Mouse (Mus musculus): ENCODE results near the gene Cenpm. TPM values are rescaled to one million over a fixed set of nuclear protein-coding genes. Genes with fewer than 3 reads are reported as not detected.

The Cenpm gene
- polyA plus RNA-seq, 1 experiment from 2014 or later: 60.9 TPM

DNA sequence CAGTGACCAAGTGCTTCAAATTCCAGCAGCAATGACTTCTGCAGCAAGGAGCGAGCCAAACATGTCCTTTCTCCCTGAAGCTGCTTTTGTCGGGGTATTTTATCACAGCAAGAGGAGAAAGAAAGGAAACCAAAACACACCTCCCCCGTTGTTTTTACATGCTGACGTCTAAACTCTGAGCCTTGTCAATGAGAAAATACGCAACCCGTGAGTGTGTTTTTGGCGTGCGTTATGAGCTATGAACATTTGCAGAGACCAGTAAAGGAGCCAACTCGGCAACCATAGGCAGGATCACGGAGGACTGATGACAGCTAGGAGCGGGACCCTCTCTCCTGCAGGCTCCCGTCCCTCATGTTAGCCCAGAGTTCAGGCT, 820 bp downstream of the Cenpm start:
- Histone ChIP-seq H3K9ac (peak overlapping the region; percentile 73), H3K9me3 (replicated peaks) (no peaks in the 10 kb centered on the region), H3K27me3 (no peaks in the 10 kb centered on the region), H3K4me3 (replicated peaks) (peak overlapping the region; percentile 85), H3K36me3 (no peaks in the 10 kb centered on the region), H3K4me1 (peaks cover 14% of the 10 kb centered on the region; the same call in 1 of the 2 replicates), H3K4me2 (replicated peaks) (peak overlapping the region; percentile 95), H3K27ac (replicated peaks) (0 out of 2 replicates have a peak overlapping the region, but pooled peaks have one; percentile 80)
- 2% methylated on average over 12 of the region's 12 CpGs for WGBS
- ATAC-seq (ENCODE audit: insufficient number of reproducible peaks, low FRiP score, low TSS enrichment, low read depth): no peak

DNA sequence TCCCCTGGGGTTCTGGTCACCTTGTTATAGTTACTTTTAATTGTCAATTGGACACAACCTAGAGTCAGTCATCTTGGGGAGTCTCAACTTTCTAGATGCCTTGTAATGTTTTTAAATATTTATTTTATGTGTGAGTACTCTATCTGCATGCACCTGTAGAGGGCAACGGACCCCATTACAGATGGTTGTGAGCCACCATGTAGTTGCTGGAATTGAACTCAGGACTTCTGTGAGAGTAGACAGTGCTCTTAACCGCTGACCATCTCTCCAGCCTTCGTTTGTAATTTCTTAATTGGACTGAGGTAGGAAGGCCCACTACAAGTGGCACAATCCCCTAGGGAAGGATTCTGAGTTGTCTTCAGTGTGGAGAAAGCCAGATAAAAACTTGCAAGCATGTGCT, 1.2 kb downstream of the Cenpm start:
- Histone ChIP-seq H3K4me1 (peaks cover 14% of the 10 kb centered on the region; the same call in 1 of the 2 replicates), H3K4me3 (replicated peaks) (peak overlapping the region; percentile 85), H3K27ac (replicated peaks) (0 out of 2 replicates have a peak overlapping the region, but pooled peaks have one; percentile 80), H3K9ac (0 out of 2 replicates have a peak overlapping the region, but pooled peaks have one; percentile 73), H3K4me2 (replicated peaks) (peak overlapping the region; percentile 95), H3K9me3 (replicated peaks) (no peaks in the 10 kb centered on the region), H3K36me3 (0 out of 2 replicates have a peak, but pooled peaks cover 4% of the 10 kb centered on the region), H3K27me3 (no peaks in the 10 kb centered on the region)
- ATAC-seq (ENCODE audit: insufficient number of reproducible peaks, low FRiP score, low TSS enrichment, low read depth): no peak
- WGBS: 67% methylated on average over 3 of the region's 3 CpGs

DNA sequence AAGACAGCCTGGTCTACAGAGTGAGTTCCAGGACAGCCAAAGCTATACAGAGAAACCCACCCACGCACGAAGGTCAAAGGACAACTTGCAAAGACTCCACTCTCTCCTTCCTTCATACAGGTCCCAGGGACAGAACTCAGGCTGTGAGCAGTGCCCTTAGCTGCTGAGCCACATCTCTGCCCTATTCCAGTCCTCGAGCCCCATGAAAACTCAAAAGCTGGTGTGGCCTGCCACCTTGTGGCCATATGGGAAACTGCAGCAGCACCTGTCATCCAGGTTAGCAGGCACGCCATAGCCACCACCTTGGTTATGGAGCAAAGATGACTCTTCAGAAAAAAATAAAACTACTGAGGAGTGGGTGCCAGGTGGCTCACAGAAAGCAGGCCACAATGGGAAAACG, 8.0 kb downstream of the Cenpm start:
- Histone ChIP-seq H3K9me3 (replicated peaks) (no peaks in the 10 kb centered on the region), H3K27ac (replicated peaks) (no peak overlapping the region), H3K4me2 (replicated peaks) (no peak overlapping the region), H3K36me3 (peaks cover 18% of the 10 kb centered on the region), H3K4me3 (replicated peaks) (no peak overlapping the region), H3K9ac (no peak overlapping the region), H3K4me1 (no peaks in the 10 kb centered on the region), H3K27me3 (no peaks in the 10 kb centered on the region)
- 18% methylated on average over 5 of the region's 5 CpGs for WGBS
- ATAC-seq (ENCODE audit: insufficient number of reproducible peaks, low FRiP score, low TSS enrichment, low read depth): 0 out of 2 replicates have a peak, but pooled peaks have one; percentile 68

DNA sequence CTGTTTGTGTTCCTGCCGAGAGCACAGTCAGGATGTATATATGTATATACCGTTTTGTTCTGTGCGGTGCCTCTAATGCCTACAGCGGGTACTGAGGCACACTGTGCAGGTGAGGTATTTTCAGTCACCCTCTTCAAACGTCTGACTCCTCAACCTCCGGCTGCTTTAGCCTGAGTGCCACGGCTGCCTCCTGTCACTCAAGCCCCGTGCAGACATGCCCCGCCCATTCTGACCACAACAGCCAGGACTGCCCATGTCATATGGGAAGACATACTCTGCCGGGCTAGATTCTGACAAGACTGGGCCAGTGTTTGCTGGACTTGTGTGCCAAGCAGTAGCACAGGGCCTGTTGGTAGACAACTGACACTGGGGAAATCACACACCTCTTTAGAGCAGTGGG, 8.9 kb downstream of the Cenpm start:
- no peak for ATAC-seq (ENCODE audit: insufficient number of reproducible peaks, low FRiP score, low TSS enrichment, low read depth)
- 54% methylated on average over 10 of the region's 10 CpGs for WGBS
- Histone ChIP-seq H3K27ac (replicated peaks) (no peak overlapping the region), H3K4me3 (replicated peaks) (no peak overlapping the region), H3K27me3 (no peaks in the 10 kb centered on the region), H3K4me2 (replicated peaks) (no peak overlapping the region), H3K9ac (no peak overlapping the region), H3K9me3 (replicated peaks) (no peaks in the 10 kb centered on the region), H3K4me1 (no peaks in the 10 kb centered on the region), H3K36me3 (peaks cover 18% of the 10 kb centered on the region)

DNA sequence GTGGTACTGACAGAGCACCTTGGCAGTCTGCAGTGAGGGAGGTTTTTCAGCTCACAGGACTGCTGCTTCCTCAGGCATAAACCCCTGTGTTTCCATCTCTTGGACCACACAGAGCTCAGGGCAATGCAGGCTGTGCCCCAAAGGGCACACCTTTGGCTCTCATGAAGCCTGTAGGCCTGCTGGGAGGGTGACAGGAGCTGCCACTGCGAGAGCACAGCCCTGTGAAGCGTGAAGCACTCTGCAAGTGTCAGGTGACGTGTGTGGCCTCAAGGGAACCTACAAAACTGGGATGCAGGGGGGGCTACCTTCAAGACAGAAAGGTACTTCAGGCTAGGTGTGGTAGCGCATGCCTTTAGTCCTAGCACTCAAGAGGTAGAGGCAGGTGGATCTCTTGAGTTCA, 11.9 kb downstream of the Cenpm start:
- H3K27me3 ChIP-seq: no peaks in the 10 kb centered on the region
- 0 out of 2 replicates have a peak, but pooled peaks cover 7% of the 10 kb centered on the region for H3K4me1 ChIP-seq
- H3K4me2 ChIP-seq (replicated peaks): no peak overlapping the region
- H3K9me3 ChIP-seq (replicated peaks): no peaks in the 10 kb centered on the region
- H3K36me3 ChIP-seq: peaks cover 10% of the 10 kb centered on the region
- H3K27ac ChIP-seq (replicated peaks): no peak overlapping the region
- WGBS: 64% methylated on average over 4 of the region's 4 CpGs
- no peak overlapping the region for H3K4me3 ChIP-seq (replicated peaks)
- no peak for ATAC-seq (ENCODE audit: insufficient number of reproducible peaks, low FRiP score, low TSS enrichment, low read depth)
- no peak overlapping the region for H3K9ac ChIP-seq

DNA sequence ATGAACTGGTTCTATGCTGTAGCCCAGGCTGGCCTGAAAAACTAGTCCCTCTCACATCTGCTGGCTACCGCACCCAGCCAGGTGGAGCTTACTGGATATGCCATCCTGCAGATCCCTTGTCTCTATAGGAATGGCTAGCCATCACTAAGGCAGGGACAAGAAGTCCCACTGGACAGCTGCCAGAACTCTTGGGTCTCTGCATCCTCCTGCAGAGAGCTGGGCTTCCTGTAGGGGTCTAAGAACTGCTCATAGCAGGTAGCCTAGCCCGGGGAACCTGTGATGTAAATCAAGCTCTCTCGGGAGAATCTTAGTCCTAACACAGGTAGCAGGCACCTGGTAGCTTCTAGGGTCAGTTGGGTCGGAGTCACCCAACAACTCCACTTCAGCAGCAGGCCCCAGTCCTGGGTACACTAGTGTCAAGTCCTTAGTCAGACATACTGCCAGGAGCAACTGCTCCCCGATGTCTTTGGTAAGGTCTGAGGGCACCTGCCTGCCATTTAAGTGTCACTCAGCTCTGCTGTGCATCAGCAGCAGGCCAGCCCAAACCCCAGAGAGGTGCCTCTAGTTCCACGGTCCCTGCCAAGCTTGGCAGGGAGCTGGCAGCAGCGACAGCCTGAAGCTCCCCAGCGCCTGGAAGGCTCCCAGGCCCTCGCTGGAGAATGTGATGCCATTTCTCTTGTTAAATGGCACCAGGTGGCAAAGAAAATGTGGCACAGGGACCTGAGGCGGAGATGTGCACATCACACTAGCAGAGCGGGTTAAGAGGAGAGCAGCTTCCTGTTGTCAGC, 12.8 kb downstream of the Cenpm start:
- 55% methylated on average over 11 of the region's 11 CpGs for WGBS
- Histone ChIP-seq H3K4me2 (replicated peaks) (no peak overlapping the region), H3K27ac (replicated peaks) (no peak overlapping the region), H3K4me3 (replicated peaks) (no peak overlapping the region), H3K4me1 (0 out of 2 replicates have a peak, but pooled peaks cover 7% of the 10 kb centered on the region), H3K9me3 (replicated peaks) (no peaks in the 10 kb centered on the region), H3K36me3 (peaks cover 10% of the 10 kb centered on the region), H3K9ac (no peak overlapping the region), H3K27me3 (no peaks in the 10 kb centered on the region)
- no peak for ATAC-seq (ENCODE audit: insufficient number of reproducible peaks, low FRiP score, low TSS enrichment, low read depth)

DNA sequence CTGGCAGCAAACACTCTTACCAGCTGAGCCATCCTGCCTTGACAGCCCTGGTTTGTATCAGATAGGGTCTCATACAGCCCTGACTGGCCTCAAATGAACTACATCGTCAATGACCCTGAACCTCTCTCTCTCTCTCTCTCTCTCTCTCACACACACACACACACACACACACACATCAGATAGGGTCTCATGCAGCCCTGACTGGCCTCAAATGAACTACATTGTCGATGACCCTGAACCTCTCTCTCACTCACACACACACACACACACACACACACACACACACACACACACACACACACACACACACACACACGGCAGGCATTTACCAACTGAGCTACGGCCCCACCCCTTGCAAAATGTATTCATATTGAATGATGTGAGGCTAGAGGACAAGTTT, 13.4 kb downstream of the Cenpm start:
- Histone ChIP-seq H3K4me1 (0 out of 2 replicates have a peak, but pooled peaks cover 7% of the 10 kb centered on the region), H3K27me3 (no peaks in the 10 kb centered on the region), H3K4me2 (replicated peaks) (no peak overlapping the region), H3K9me3 (replicated peaks) (no peaks in the 10 kb centered on the region), H3K4me3 (replicated peaks) (no peak overlapping the region), H3K36me3 (peaks cover 10% of the 10 kb centered on the region), H3K9ac (no peak overlapping the region), H3K27ac (replicated peaks) (no peak overlapping the region)
- ATAC-seq (ENCODE audit: insufficient number of reproducible peaks, low FRiP score, low TSS enrichment, low read depth): 0 out of 2 replicates have a peak, but pooled peaks have one; percentile 4
- 73% methylated on average over 4 of the region's 4 CpGs for WGBS

DNA sequence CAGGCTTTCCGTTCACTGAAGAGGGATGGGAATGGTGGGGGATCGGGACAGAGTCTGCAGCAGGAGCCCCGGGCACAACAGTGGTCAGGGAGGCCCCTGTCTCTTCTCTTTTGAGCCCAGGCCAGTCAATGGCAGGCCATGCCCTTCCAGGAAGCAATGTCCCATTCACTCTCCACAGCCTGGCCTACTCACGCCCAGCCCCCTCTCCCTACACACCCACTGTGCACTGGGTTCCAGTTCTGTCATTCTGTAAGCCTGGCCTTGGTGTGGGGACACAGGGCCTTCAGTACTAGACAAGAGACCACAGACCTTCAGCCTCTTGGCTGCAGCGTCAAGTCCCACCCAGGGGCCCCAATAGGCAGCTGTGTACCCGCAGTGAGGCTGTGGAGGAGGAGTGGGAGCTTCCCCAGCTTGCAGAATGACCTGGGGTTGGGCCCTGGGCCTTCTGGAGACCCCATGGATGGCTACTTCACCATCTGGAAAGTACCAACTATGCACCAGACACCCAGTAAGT, 14.4 kb downstream of the Cenpm start:
- H3K4me2 ChIP-seq (replicated peaks): no peak overlapping the region
- H3K9me3 ChIP-seq (replicated peaks): no peaks in the 10 kb centered on the region
- ATAC-seq (ENCODE audit: insufficient number of reproducible peaks, low FRiP score, low TSS enrichment, low read depth): no peak
- WGBS: 58% methylated on average over 6 of the region's 6 CpGs
- 0 out of 2 replicates have a peak, but pooled peaks cover 7% of the 10 kb centered on the region for H3K4me1 ChIP-seq
- H3K4me3 ChIP-seq (replicated peaks): no peak overlapping the region
- peaks cover 5% of the 10 kb centered on the region for H3K27me3 ChIP-seq
- peaks cover 10% of the 10 kb centered on the region for H3K36me3 ChIP-seq
- H3K9ac ChIP-seq: no peak overlapping the region
- H3K27ac ChIP-seq (replicated peaks): no peak overlapping the region

DNA sequence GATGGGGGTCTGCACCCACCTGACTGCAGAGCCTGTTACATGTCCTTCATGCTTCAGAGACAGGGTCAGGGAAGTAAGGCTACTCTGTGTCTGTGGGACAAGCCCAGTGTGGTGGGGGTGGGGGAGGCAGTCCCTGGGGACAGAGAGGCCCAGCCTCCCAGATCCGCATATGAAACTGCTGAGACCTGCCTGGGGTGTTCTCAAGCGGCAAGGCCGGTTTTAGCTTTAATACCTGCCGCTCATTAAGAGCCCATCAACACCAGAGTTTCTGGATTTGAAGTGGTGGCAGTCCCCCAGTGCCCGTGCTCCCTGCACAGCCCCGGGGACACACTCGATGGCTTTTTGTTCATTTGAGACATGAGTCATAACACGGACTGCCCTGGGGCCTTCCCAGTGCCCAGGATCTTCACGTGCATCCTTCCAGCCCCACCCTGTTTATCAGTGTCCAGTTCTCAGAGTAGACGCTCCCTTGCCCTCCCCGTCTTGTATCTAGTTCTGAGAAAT, 15.0 kb downstream of the Cenpm start:
- no peak overlapping the region for H3K9ac ChIP-seq
- 33% methylated on average over 11 of the region's 11 CpGs for WGBS

DNA sequence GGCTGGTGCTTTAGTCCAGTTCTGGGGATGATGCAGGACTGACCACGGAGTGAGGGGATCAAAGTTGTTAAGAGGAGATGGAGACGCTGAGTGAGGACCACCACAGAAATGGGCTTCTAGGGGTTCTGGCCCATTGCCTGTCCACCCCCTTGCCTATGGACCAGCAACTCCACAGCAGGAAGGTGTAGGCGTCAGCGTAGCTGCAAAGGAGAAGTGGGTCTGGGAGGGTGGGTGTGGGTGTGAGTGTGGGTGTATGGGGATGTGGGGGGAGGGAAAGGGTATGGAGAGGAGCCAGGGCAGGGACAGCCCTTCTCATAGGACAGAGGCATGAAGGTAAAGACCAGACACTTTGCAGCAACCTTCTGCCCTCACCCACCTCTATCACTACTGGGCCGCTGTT, 18.8 kb downstream of the Cenpm start:
- ATAC-seq (ENCODE audit: insufficient number of reproducible peaks, low FRiP score, low TSS enrichment, low read depth): no peak
- H3K27me3 ChIP-seq: peaks cover 24% of the 10 kb centered on the region
- no peaks in the 10 kb centered on the region for H3K9me3 ChIP-seq (replicated peaks)
- no peak overlapping the region for H3K27ac ChIP-seq (replicated peaks)
- peaks cover 18% of the 10 kb centered on the region for H3K4me1 ChIP-seq
- no peak overlapping the region for H3K4me3 ChIP-seq (replicated peaks)
- H3K9ac ChIP-seq: no peak overlapping the region
- no peak overlapping the region for H3K4me2 ChIP-seq (replicated peaks)
- no peaks in the 10 kb centered on the region for H3K36me3 ChIP-seq
- 91% methylated on average over 5 of the region's 5 CpGs for WGBS

More for the DNA sequence above, 15.0 kb downstream of the Cenpm start:
- ATAC-seq (ENCODE audit: insufficient number of reproducible peaks, low FRiP score, low TSS enrichment, low read depth): no peak
- Histone ChIP-seq H3K27ac (replicated peaks) (no peak overlapping the region), H3K27me3 (peaks cover 11% of the 10 kb centered on the region), H3K4me3 (replicated peaks) (no peak overlapping the region), H3K4me2 (replicated peaks) (no peak overlapping the region), H3K36me3 (peaks cover 9% of the 10 kb centered on the region), H3K4me1 (peaks cover 10% of the 10 kb centered on the region; the same call in 1 of the 2 replicates), H3K9me3 (replicated peaks) (no peaks in the 10 kb centered on the region)

DNA sequence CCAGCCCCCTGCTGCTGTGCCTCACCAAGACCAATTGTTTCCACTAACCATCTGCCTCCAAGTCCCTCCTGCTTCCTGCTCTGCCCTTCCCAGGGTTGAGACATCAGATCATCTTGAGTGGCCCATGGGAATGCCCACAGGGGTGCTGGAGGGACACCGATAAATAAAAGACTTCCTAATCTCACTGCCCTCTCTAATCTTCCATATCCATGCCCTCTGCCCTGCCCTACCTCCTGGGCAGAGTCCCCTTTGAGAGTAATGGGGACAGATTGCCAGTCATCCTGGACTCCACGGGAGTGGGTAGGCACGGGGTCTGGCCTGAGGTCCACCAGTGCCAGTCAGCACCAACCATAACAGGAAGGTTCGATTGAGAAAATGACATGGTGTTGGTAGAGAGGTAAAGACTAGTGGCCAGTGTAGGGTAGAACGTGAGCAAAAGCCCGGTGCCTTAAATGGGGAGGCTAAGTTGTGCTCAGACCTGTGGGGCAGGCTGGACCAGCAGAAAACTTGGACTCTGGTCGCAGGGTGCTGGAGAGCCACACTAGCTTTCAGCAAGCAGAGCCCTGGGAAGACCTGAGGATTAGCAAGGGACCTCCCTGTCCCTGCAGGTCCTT, 19.8 kb downstream of the Cenpm start:
- peak overlapping the region; percentile 38; the same call in 1 of the 2 replicates for H3K4me3 ChIP-seq (replicated peaks)
- 33% methylated on average over 7 of the region's 7 CpGs for WGBS
- H3K4me1 ChIP-seq: peaks cover 17% of the 10 kb centered on the region
- no peaks in the 10 kb centered on the region for H3K36me3 ChIP-seq
- H3K9ac ChIP-seq: no peak overlapping the region
- H3K27me3 ChIP-seq: peaks cover 27% of the 10 kb centered on the region
- no peak for ATAC-seq (ENCODE audit: insufficient number of reproducible peaks, low FRiP score, low TSS enrichment, low read depth)
- peak overlapping the region; percentile 63 for H3K4me2 ChIP-seq (replicated peaks)
- no peak overlapping the region for H3K27ac ChIP-seq (replicated peaks)
- H3K9me3 ChIP-seq (replicated peaks): no peaks in the 10 kb centered on the region

All from embryonic facial prominence, embryonic 15.5 days (tissue).